Mouse (Mus musculus) right cerebral cortex, postnatal 10 days (tissue): ENCODE measurements at regions not wholly inside any gene's neighbourhood (a gene's known extent, or its start where the extent isn't known, plus 50 kb on each side); places are given as distances from the start of the nearest gene placed in this dataset.
"Not testable (repeated sequence)": the region's sequence is repeated elsewhere in the genome, so short reads cannot be mapped to it uniquely, and the experiment has no call there.

ENCODE experiments used
- DNase-seq, 2 experiments: peaks; one replicate each; pipeline ENCODE4 v3.0.0; 2021; ENCODE audit warnings: low spot score in 2 of 2

GRCm38 (mm10) chr14:76964046-76964445 is 72.5 kb upstream of the Ccdc122 start:
- DNase-seq = no peak

- DNase-seq = peak; percentile 69 to 80
Observed at GRCm38 (mm10) chr14:76958875-76959274, 77.7 kb upstream of the Ccdc122 start.

- no peak for DNase-seq
Observed at GRCm38 (mm10) chr14:76957136-76957535, 79.4 kb upstream of the Ccdc122 start.

- DNase-seq = no peak
Observed at GRCm38 (mm10) chr14:76953171-76953570, 83.4 kb upstream of the Ccdc122 start.

- DNase-seq = peak; percentile 69 to 73
Observed at GRCm38 (mm10) chr14:76951450-76951849, 85.1 kb upstream of the Ccdc122 start.

GRCm38 (mm10) chr14:76949388-76949787 is 87.2 kb upstream of the Ccdc122 start:
- DNase-seq = no peak

- DNase-seq = peak; percentile 32 to 36
Observed at GRCm38 (mm10) chr14:76948948-76949347, 87.6 kb upstream of the Ccdc122 start.

GRCm38 (mm10) chr14:76948481-76948880 is 88.1 kb upstream of the Ccdc122 start:
- DNase-seq = no peak

- DNase-seq = no peak
Observed at GRCm38 (mm10) chr14:76947148-76947547, 89.4 kb upstream of the Ccdc122 start.

GRCm38 (mm10) chr14:76945626-76946025 is 90.9 kb upstream of the Ccdc122 start:
- no peak for DNase-seq

GRCm38 (mm10) chr14:76941474-76942212 is 94.9 kb upstream of the Ccdc122 start:
- DNase-seq = no peak

GRCm38 (mm10) chr14:76940507-76940906 is 96.1 kb upstream of the Ccdc122 start:
- no peak for DNase-seq

GRCm38 (mm10) chr14:76936671-76937070 is 99.9 kb upstream of the Ccdc122 start:
- DNase-seq = no peak

GRCm38 (mm10) chr14:76936051-76936450 is 100.5 kb upstream of the Ccdc122 start:
- DNase-seq = not testable (repeated sequence)

GRCm38 (mm10) chr14:76935453-76935852 is 101.1 kb upstream of the Ccdc122 start:
- DNase-seq = no peak

GRCm38 (mm10) chr14:76932890-76933289 is 103.7 kb upstream of the Ccdc122 start:
- DNase-seq = no peak

- no peak for DNase-seq
Observed at GRCm38 (mm10) chr14:76931398-76931797, 105.2 kb upstream of the Ccdc122 start.

- no peak for DNase-seq
Observed at GRCm38 (mm10) chr14:76929562-76929961, 107.0 kb upstream of the Ccdc122 start.

- no peak for DNase-seq
Observed at GRCm38 (mm10) chr14:76928706-76929105, 107.9 kb upstream of the Ccdc122 start.

GRCm38 (mm10) chr14:76927245-76927806 is 109.2 kb upstream of the Ccdc122 start:
- DNase-seq = no peak

- DNase-seq = no peak
Observed at GRCm38 (mm10) chr14:76926416-76926815, 110.2 kb upstream of the Ccdc122 start.

GRCm38 (mm10) chr14:76922399-76922939 is 114.1 kb upstream of the Ccdc122 start:
- DNase-seq = no peak

GRCm38 (mm10) chr14:76918091-76918490 is 118.5 kb upstream of the Ccdc122 start:
- DNase-seq = no peak
